Comparison of ENCODE assay signal across 18 mouse cellular contexts in genomic region chr17:30088431-30088830, GRCm38 (mm10).
DNase-seq lines count a peak whose midpoint lies in the region; ATAC-seq and TF ChIP-seq lines count a peak whose summit lies in the region.
"Had no signal": no experiment of that assay in that cellular context is flagged by ENCODE, and none has a peak within 500 bp of the region (broad histone marks: within the 10 kb centered on the region; RNA-seq: fewer than 3 reads in every experiment).

No protein-coding gene starts in this region.

- H3K27me3 ChIP-seq in heart, embryonic 10.5 days (ENCODE audit: insufficient read depth, poor library complexity, severe bottlenecking) = no peaks in the 10 kb centered on the region
- no peaks in the 10 kb centered on the region for H3K27me3 ChIP-seq in heart, embryonic 13.5 days (replicated peaks)
- H3K27me3 ChIP-seq: embryonic facial prominence, embryonic 12.5 days; forebrain, embryonic 13.5 days; forebrain, embryonic 15.5 days had no signal

- no peak for TF ChIP-seq CTCF in bone marrow, adult 2 months (IDR thresholded peaks at IDR 0.05; ENCODE audit: control insufficient read depth, insufficient read depth, low read length)

- no peak overlapping the region for H3K27ac ChIP-seq in heart, embryonic 10.5 days
- 0 out of 2 replicates have a peak overlapping the region, but pooled peaks have one; percentile 4 for H3K27ac ChIP-seq in heart, embryonic 13.5 days (replicated peaks)
- 0 out of 2 replicates have a peak overlapping the region, but pooled peaks have one; percentile 3 for H3K27ac ChIP-seq in bone marrow, adult 2 months (ENCODE audit: control insufficient read depth, insufficient read depth, low read depth, low read length, poor library complexity)
- H3K27ac ChIP-seq: embryonic facial prominence, embryonic 10.5 days; embryonic facial prominence, embryonic 12.5 days; forebrain, embryonic 13.5 days; forebrain, embryonic 15.5 days had no signal

- no peak for TF ChIP-seq POLR2A in bone marrow, adult 2 months (IDR thresholded peaks at IDR 0.05; ENCODE audit: borderline replicate concordance, control insufficient read depth, low read depth, low read length)

- no peaks in the 10 kb centered on the region for H3K9me3 ChIP-seq in heart, embryonic 10.5 days
- no peaks in the 10 kb centered on the region for H3K9me3 ChIP-seq in heart, embryonic 13.5 days
- H3K9me3 ChIP-seq: embryonic facial prominence, embryonic 10.5 days; embryonic facial prominence, embryonic 12.5 days; forebrain, embryonic 13.5 days; forebrain, embryonic 15.5 days had no signal

- no peak overlapping the region for H3K9ac ChIP-seq in heart, embryonic 13.5 days
- H3K9ac ChIP-seq: embryonic facial prominence, embryonic 12.5 days; forebrain, embryonic 13.5 days; forebrain, embryonic 15.5 days had no signal

- 90% methylated on average over 3 of the region's 3 CpGs for WGBS in heart, embryonic 10.5 days
- WGBS in heart, embryonic 13.5 days = 92% methylated on average over 3 of the region's 3 CpGs
- WGBS in bone marrow, adult 2 months = 82% methylated on average over 3 of the region's 3 CpGs

- no peak for ATAC-seq in heart, embryonic 13.5 days (ENCODE audit: extremely low read depth, insufficient number of reproducible peaks, low FRiP score, low TSS enrichment)
- ATAC-seq: forebrain, embryonic 13.5 days; forebrain, embryonic 15.5 days had no signal

- H3K36me3 ChIP-seq in heart, embryonic 10.5 days = peaks cover 9% of the 10 kb centered on the region; the same call in 1 of the 2 replicates
- H3K36me3 ChIP-seq in heart, embryonic 13.5 days = no peaks in the 10 kb centered on the region; the same call in 1 of the 2 replicates
- H3K36me3 ChIP-seq: embryonic facial prominence, embryonic 12.5 days; forebrain, embryonic 15.5 days had no signal

- H3K4me1 ChIP-seq in heart, embryonic 10.5 days = peaks cover 29% of the 10 kb centered on the region
- peaks cover 64% of the 10 kb centered on the region for H3K4me1 ChIP-seq in heart, embryonic 13.5 days
- H3K4me1 ChIP-seq in bone marrow, adult 2 months (ENCODE audit: control insufficient read depth, insufficient read depth, low read length) = no peaks in the 10 kb centered on the region
- H3K4me1 ChIP-seq: embryonic facial prominence, embryonic 12.5 days had no signal

- H3K4me2 ChIP-seq in heart, embryonic 13.5 days = no peak overlapping the region
- H3K4me2 ChIP-seq: embryonic facial prominence, embryonic 12.5 days; forebrain, embryonic 13.5 days; forebrain, embryonic 15.5 days had no signal

- H3K4me3 ChIP-seq in heart, embryonic 10.5 days = no peak overlapping the region
- no peak overlapping the region for H3K4me3 ChIP-seq in heart, embryonic 13.5 days
- no peak overlapping the region for H3K4me3 ChIP-seq in bone marrow, adult 2 months (replicated peaks; ENCODE audit: control insufficient read depth, low read depth, low read length)
- H3K4me3 ChIP-seq: embryonic facial prominence, embryonic 10.5 days; embryonic facial prominence, embryonic 12.5 days; forebrain, embryonic 13.5 days; forebrain, embryonic 15.5 days had no signal

- DNase-seq in heart, embryonic 10.5 days (ENCODE audit: low spot score) = peak; percentile 51
- DNase-seq in heart, postnatal 4 days = no peak
- DNase-seq in heart, adult 8-10 months (ENCODE audit: low spot score) = no peak
- no peak for DNase-seq in right cerebral cortex, postnatal 10 days (ENCODE audit: low spot score in 2 of 2)
- DNase-seq: adrenal gland, adult 2 months; adrenal gland, postnatal 10 days; adrenal gland, postnatal 25 days; cerebellum, adult 11-12 months; cerebellum, adult 2 months; cerebellum, adult 9-10 months; cerebellum, postnatal 10 days; cerebellum, postnatal 25 days had no signal
